Mouse (Mus musculus) left cerebral cortex, adult 18-20 months (tissue): ENCODE measurements at regions not wholly inside any gene's neighbourhood (a gene's known extent, or its start where the extent isn't known, plus 50 kb on each side); places are given as distances from the start of the nearest gene placed in this dataset.

Source experiments
- DNase-seq, 2 experiments: peaks; one replicate each; pipeline ENCODE4 v3.0.0; 2021 to 2022; ENCODE audit warnings: low spot score in 2 of 2, mixed read lengths in 1 of 2

DNA sequence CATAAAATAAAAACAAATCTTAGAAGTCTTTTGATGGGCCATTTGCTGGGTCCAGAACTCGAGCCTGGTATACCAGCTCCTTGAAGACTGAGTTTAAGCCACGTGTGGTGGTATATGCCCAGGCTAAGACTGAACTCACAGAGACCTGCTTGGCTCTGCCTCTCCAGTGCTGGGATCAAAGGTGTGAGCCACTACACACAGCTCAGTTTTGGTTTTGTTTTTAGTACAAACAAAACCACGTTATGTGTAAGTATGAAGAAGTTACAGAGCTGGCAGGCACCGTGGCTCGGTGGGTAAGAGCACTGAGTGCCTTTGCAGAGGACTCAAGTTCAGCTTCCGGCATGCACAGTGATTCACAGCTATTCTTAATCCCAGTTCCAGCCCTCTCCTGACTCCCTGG lies 75.6 kb downstream of the Wdr5 start:
- no peak for DNase-seq

DNA sequence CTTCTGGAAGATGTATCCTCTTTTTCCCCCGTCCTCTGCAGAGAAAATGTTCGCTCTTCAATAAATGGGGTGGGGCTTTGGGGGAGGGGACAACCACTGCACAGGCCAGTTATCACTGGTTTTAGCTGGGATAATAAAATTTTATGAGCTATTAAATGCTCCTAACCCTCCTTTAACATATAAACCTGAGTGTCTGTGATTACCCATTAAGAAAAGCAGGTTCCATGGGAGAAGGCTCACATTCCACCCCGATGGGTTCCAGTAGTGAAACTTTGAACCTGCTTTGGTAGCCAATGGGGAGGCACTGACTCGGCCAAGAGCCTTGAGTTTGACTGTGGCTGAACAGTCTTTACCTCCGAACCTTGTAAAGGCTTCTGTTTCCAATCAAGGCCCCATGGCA lies 76.7 kb downstream of the Wdr5 start:
- DNase-seq: no peak

DNA sequence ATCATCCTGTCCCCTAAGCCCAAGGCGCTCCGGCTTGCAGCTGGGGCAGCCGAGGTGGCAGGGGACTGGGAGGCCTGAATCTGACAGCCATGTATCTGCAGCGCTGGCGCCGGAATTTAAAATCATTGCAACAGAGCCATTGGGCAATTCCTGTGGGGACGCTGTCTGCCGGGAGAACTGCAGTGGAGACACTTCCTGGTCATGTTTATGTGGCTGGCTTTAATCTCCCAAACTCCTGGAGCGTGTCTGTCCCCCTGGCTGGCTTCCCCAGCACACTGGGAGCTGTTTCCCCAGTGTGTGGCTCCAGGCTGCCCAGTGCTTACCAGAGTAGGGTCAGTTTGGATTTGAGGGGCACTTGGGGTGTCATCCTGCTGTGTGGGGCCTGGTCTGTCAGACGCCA lies 78.4 kb downstream of the Wdr5 start:
- no peak for DNase-seq

DNA sequence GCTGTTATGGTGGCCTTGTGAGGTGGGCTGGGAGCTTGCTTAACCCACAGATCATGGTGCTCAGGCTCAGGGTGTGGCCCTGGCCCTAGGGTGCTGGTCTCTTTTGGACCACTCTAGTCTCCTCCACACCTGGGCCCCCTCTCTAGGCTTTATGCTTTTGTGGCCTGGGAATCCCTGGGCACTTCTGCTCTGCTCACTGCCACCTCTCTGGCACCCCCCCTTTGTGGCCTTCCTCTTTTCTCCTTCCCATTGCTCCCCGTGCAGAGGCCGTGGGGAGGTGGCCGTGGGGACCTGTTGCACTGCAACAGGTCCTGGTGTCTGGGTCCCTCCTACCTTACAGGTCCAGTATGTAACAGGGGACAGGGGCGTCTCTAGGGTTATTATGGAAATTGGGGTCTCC lies 80.3 kb downstream of the Wdr5 start:
- DNase-seq: no peak

DNA sequence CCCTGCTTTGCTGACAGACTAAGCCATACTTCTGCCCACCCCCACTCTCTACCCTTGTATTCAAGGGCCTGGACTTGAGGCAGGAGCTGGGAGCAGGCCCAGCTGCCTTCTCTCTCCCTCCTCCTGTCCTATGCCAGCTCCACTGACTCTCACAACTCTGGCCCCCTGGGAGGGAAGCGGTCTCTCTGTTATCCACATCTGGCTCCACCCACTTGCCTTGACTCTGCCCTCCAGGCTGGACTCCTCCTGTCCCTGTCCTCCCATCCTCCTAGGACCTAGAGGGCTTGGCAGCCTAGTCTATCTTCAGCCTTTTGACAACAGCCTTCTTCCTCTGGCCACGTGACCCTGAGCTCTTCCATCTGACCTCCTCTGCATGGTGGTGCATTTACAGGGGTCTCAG lies 80.0 kb upstream of the Rxra start:
- DNase-seq: no peak

DNA sequence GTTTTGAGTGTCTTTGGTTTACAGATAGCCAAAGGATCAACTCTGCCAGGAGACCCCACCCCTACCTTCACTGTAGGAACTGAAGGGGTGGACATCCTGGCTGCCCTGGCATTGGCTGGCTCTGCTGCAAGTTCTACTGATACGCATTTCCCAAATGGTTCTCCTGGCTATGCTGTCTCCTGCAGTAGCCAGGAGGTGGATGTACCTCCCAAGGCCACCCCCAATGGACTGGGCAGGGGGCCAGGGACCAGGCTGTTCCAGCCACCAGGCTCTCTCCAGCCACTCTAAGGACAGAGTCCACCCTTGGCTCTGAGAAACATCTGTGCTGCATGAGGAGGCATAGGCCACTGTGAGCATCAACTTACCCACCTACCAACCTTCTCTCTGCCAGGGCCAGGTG lies 79.3 kb upstream of the Rxra start:
- DNase-seq: no peak

DNA sequence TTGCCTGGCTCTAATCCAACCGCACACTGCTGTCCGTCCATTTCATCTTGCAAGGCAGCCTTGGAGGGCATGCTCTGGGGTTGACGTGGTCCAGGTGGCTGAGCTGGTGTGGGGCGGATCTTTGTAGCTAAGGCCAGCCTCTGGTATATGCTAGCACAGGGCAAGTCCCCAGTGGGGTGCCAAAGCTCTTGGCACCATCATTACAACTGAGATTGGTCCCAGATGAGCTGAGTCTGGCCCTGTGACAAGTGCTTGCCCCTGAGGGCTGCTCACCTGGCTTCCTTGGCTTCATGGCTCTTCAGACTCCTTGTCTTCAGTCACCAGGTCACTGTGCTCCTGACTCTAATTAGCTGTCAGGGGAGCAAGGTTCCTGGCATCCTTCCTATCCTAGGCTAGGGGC lies 78.3 kb upstream of the Rxra start:
- DNase-seq: no peak

DNA sequence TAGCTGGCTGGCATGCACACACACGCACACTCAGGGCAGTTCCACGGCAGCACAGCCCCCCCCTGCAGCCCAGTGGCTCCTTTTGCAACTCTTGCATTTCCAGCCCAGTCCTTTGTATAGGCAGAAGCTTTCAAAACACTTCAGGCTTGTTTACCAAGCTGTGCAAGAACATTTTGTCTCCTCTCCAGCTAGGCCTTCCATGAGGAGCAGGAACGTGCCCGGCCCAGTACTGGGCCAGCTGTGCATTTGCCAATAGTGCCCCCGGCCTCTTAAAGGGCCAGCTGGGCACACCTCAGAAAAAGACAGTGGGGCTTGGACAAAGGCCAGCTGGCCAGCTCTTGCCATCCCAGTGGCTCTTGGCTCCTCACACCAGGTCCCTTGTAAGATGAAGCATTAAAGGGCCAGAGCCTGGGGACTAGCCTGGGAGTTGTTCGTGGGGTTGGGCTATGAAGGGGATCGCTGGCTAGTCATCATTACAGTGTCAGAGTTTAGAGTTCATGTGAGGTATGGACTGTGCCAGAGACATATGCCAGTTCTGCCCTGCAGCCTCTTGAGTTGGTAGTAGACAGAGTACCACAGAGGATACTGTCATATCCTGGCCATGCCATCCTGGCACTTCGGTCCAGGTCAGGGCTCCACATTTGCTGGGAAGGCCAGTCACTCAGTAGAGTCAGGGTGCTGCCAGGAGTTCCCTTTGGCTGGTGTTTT lies 77.0 kb upstream of the Rxra start:
- DNase-seq: peak; percentile 22 to 43

DNA sequence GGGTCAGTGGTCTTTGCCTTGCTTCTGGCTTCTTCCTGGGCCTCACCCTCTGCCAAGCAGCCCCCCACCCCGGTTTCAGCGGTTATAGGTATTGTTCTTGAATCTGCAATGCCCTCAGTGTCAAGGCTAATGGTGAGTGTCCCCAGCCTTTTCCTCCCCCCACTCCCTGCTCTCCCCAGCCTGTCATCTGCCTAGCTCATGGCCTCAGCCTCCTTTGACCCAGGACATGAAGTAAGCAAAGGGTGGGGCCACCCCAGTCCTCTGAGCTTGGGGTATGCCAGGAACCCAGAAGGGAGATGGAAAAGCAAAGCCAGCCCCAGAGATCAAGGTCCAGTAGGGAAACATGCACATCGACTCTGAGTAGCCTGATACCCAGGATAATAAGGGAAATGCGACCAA lies 76.5 kb upstream of the Rxra start:
- no peak for DNase-seq

DNA sequence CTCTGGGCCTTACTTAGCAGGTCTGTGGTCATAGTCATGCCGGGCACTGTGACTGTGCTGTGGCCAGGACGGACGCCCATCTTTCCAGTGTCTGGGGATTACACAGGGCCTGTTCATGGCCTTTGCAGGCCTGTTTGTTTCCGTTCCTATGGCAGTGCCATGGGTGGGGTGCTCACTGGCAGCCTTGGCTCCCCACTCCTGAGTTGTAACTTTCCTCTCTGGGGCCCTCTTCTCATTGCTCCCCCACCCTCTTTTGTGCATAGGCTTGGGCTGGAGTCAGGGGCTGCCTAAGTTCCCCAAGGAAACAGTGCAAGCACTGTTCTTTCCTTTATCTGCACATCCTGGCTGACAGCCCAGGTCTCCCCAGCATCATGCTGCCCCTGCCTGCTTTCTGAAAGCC lies 72.9 kb upstream of the Rxra start:
- DNase-seq: no peak

DNA sequence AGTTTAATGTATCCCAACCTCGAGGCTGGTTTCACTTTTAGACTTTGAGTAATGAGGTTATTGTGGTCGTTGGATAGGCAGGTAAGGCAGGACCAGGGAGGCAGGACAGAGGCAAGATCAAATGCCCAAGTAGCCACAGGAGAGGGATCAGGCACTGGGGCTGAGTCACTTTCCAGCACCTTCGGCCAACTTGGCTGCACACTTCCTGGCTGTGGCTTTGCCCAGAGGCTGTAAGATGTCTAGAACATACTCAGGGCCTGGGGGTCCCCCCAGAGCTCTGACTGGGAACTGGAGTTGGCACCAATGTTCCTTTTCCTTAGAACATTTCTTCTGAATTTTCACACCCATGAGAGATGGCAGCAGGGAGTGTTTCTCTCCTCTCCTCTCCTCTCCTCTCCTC lies 71.7 kb upstream of the Rxra start:
- DNase-seq: no peak

DNA sequence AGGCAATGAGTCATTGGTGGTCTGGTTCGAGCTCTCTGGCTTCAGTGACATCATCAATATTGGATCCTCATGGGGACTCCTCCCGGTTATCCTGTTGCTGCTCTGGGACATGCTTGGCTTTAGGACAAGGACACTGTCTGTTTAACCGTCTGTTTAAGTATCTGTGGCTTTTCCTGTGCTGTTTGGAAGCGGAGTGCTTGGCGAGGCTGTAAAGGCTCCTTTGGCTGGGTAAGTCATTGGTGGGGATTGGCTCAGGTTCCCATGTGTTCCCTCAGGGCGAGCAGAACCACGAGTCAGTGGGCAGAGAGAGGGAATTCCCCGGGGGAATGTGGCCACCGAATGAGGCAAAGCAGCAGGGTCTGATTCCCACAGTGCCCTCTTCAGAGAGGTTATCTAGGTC lies 69.4 kb upstream of the Rxra start:
- no peak for DNase-seq

DNA sequence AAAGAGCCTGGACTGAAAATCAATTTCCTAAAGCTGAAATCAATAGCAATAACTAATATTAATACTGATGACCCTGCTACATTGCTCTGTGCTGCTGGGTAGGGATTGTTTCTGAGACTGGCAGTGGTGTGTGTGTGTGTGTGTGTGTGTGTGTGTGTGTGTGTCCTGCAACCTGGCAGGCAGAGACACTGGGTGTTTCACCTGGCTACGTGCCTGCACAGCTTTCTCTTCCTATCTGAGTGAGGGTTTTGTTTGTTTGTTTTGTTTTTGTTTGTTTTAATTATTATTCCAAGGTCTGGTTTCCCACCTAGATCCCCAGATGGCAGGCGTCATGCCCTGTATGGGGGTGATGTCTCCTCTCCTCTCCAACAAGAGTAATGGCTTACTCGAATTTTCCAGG lies 54.5 kb upstream of the Rxra start:
- DNase-seq: no peak

DNA sequence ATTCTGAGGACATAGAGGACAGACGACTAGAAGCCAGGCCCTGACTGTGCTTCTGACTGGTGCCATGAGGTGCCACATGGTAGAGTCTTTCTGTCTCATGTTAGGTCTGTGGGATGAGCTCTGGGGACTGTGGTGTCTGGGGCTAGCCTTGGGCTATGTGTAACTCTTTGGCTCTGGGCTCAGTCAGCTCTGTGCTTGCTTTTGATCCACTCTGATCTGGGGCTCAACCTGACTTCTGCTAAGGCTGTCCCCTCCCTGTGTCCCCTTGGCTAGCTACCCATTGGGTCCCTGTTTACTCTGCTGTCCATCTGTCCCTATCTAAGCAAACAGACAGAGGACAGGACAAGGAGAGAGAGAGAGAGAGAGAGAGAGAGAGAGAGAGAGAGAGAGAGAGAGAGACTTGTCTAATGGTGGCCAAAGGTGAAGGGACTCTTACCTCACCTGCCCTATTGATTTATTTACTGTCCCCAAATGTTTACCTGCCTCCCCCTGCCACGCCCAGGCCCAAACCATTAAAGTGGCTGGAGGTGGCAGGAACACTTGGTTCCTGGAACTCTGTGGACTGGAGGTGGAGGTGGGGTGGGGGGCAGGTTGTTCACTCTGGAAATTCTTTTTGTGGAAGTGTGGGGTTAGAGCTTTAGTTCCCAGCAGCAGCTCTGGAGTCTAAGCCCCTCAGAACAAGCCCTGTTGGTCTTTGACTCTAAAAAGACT lies 51.4 kb upstream of the Rxra start:
- no peak for DNase-seq
